In the genomic region with DNA sequence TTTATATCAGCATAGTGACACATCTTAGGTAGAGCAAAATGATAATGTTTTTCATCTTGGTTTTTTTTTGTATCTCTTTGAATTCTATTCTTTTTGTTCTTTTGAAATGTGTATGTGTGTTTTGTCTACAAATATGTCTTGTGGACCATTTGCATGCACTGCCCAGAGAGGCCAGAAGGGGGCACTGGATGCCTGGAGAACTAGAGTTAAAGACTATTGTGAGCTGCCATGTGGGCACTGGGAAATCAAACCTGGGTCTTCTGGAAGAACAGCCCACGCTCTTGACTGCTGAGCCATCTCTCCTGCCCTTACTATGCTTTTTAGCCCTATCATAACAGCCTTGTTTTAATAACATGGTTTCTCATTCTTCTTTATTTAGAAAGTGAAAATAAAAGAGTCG, we compare ENCODE assay signal across 8 mouse cellular contexts. TPM values are rescaled to one million over a fixed set of nuclear protein-coding genes. Genes with fewer than 3 reads are reported as not detected.
DNase-seq lines count a peak whose midpoint lies in the region; TF ChIP-seq lines count a peak whose summit lies in the region.
"Had no signal": no experiment of that assay in that cellular context is flagged by ENCODE, and none has a peak within 500 bp of the region (broad histone marks: within the 10 kb centered on the region; RNA-seq: fewer than 3 reads in every experiment).

No protein-coding gene starts in this region.

- no peak overlapping the region for H3K9ac ChIP-seq in liver, adult 2 months (ENCODE audit: low read depth, low read length)
- H3K9ac ChIP-seq: neural tube, embryonic 12.5 days had no signal

- H3K79me2 ChIP-seq in liver, adult 2 months (ENCODE audit: control insufficient read depth, insufficient read depth, low read length) = no peaks in the 10 kb centered on the region

- H3K36me3 ChIP-seq in liver, adult 2 months (ENCODE audit: control insufficient read depth, insufficient read depth, low read length) = no peaks in the 10 kb centered on the region
- H3K36me3 ChIP-seq: neural tube, embryonic 12.5 days had no signal

- no peaks in the 10 kb centered on the region for H3K4me1 ChIP-seq in liver, adult 2 months (ENCODE audit: control insufficient read depth, insufficient read depth, low read length)
- H3K4me1 ChIP-seq: neural tube, embryonic 12.5 days had no signal

- no peak for TF ChIP-seq POLR2A in brain, embryonic 14.5 days (IDR thresholded peaks at IDR 0.05; ENCODE audit: borderline replicate concordance, extremely low read depth, insufficient read depth, insufficient read length, poor library complexity, severe bottlenecking)
- no peak for TF ChIP-seq POLR2A in liver, adult 2 months (IDR thresholded peaks at IDR 0.05; ENCODE audit: extremely low read depth, insufficient read depth, low read length)

- 92% methylated on average over 2 of the region's 2 CpGs for WGBS in liver, adult 2 months

- no peak overlapping the region for H3K4me3 ChIP-seq in left cerebral cortex, adult 2 months
- no peak overlapping the region for H3K4me3 ChIP-seq in liver, adult 2 months (ENCODE audit: insufficient read depth, low read depth, low read length)
- H3K4me3 ChIP-seq: neural tube, embryonic 12.5 days had no signal

- intact Hi-C loops in left cerebral cortex, adult 2 months (cut with DNase I) = loop anchor here (5.0 kb wide), 1 partner anchor 263 kb away; no protein-coding TSS in a partner anchor
- intact Hi-C loops in gastrocnemius, postnatal 14 days (cut with DNase I; ENCODE audit: low total_unique reads) = no loop called here

- no peak overlapping the region for H3K27ac ChIP-seq in left cerebral cortex, adult 2 months
- no peak overlapping the region for H3K27ac ChIP-seq in liver, adult 2 months (replicated peaks; ENCODE audit: insufficient read depth, low read depth, low read length)
- H3K27ac ChIP-seq: neural tube, embryonic 12.5 days had no signal

- peak; percentile 51 for TF ChIP-seq CTCF in left cerebral cortex, adult 2 months (IDR thresholded peaks at IDR 0.05)
- TF ChIP-seq CTCF in brain, embryonic 14.5 days (IDR thresholded peaks at IDR 0.05; ENCODE audit: borderline replicate concordance, extremely low read depth, insufficient read depth, insufficient read length) = peak; percentile 49; the same call in 1 of the 2 replicates
- peak; percentile 75 for TF ChIP-seq CTCF in liver, adult 2 months (IDR thresholded peaks at IDR 0.05; ENCODE audit: low read depth, low read length)

- no peaks in the 10 kb centered on the region for H3K27me3 ChIP-seq in liver, adult 2 months (ENCODE audit: control insufficient read depth, insufficient read depth, low read length)
- H3K27me3 ChIP-seq: neural tube, embryonic 12.5 days had no signal

- DNase-seq in left cerebral cortex, adult 2 months (ENCODE audit: extremely low spot score in 1 of 2, low spot score in 2 of 2) = no peak
- no peak for DNase-seq in left cerebral cortex, adult 9 months (ENCODE audit: low spot score in 2 of 2)
- DNase-seq in NIH3T3 (ENCODE audit: low read depth) = peak; percentile 61
- DNase-seq in brain, embryonic 14.5 days (ENCODE audit: low read depth) = peak; percentile 43
- peak; percentile 21 for DNase-seq in liver, adult 2 months (ENCODE audit: extremely low read depth, low read depth, low spot score)
- peak; percentile 67 to 87 for DNase-seq in spleen, adult 18-20 months
- no peak for DNase-seq in gastrocnemius, postnatal 14 days

RNA-seq across cellular contexts. Expression of gene Cc2d2b, which starts 5.8 kb away (rescaled TPM):
- under 1 TPM; 0.23 to 0.88 TPM for total RNA-seq in left cerebral cortex, adult 2 months (2021)
- 0.09 and 0.34 TPM in 2 replicates for polyA plus RNA-seq in brain, embryonic 14.5 days (2012; rRNA removed)
- total RNA-seq in liver, adult 2 months (2014; rRNA removed) = 0.09 TPM in 1 of 2 replicates, not detected in the other
- polyA plus RNA-seq in liver, adult 2 months (2012; rRNA removed) = not detected in 2 replicates
- total RNA-seq in gastrocnemius, postnatal 14 days (2021) = not detected

Comparison
In these comparisons a context has a peak if more than half of its experiments do, and no peak if none do; other contexts are left out.
1. DNase-seq: peak in NIH3T3 (single experiment), brain, embryonic 14.5 days (single experiment), liver, adult 2 months (single experiment) and spleen, adult 18-20 months (2 of 2); none in left cerebral cortex, adult 2 months (0 of 2), left cerebral cortex, adult 9 months (0 of 2) and gastrocnemius, postnatal 14 days (single experiment).
2. Peak in every context shown above with its lines, with median percentiles within 50 percentile points of each other: CTCF ChIP-seq.